Mouse (Mus musculus): ENCODE data around the gene Arfgef3.

The Arfgef3 gene

DNA sequence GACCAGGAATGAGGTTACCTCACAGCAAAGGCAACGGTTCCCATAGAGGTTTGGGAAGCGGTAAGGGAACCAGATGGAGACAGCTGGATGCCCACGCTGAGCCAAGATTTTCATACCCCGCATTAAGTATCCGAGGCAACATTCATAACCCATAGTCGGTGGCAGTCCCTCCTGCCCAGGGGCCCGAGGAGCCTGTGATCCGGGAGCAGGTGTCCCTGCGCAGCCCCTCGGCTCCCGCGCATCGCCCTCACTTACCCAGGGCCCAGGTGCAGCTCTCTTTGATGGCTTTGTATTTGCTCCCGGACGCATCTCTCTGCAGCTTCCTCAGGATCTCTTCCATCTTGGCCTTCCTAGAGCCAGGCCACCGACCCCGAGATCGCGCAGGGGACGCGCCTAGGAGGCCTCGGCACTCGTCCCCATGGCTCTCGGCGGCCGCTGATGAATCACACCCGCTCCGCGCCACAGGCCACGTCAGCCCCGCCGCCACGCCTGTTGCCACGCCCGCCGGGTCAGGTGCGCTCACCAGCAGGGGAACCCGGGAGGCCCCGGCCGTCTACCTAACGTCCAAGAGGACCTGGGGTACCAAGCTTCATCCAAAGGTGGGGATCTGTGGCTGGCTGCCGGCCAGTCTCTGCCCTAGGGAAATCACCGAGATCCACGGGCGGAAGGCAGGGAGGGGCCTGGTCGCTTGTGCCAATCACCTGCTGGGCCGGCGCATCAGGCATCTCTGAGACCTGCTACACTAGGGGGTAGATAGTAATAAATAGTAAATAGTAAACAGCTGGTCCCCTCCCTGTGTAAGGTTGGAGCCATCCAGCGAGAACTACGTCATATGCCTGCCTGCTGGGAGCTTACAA is at the start of gene Arfgef3:
TSS of gene Arfgef3 (minus strand) at position 664 of the 857 bp plus-strand sequence.
- DNase-seq (ENCODE audit: low spot score), result no peak

DNA sequence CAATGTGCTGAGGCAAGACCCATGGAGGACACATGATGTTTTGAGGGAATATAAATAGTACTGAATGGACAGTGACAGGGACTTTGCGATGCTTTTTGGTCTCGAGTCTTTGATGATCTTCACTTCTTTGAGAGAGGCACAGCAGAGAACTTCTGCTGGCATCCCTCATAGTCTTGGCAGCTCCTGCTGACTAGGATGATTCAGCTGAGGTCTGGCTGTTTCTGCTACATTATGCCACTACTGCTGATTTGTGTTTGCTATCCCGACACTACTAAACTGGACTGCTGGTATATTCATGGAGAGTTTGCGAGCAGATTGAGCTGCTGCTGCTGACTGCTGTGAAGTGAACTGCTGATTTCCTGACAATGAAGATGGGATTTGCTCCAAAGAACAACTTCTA is 46.3 kb upstream of the Arfgef3 start:
- no peak for DNase-seq (ENCODE audit: low spot score)

DNA sequence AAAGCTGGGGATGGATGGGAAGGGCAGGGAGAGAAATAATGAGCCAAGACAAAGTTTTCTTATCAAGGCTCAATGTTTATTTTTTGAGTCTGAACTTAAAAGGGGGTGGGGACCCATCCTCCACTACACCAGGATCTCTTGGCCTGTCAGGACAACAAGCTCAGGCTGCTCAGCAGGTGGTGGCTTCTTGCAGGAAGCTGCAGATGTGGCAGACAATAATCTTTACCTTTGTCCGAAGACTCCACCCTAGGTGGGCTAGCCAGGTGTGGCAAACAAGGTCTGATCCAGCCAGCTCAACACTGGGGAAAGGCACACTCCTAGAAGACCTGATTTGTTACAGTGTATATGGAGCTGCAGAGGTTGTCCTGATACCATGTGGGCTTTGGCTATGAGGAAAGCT is 44.9 kb upstream of the Arfgef3 start:
- DNase-seq (ENCODE audit: low spot score), result no peak

DNA sequence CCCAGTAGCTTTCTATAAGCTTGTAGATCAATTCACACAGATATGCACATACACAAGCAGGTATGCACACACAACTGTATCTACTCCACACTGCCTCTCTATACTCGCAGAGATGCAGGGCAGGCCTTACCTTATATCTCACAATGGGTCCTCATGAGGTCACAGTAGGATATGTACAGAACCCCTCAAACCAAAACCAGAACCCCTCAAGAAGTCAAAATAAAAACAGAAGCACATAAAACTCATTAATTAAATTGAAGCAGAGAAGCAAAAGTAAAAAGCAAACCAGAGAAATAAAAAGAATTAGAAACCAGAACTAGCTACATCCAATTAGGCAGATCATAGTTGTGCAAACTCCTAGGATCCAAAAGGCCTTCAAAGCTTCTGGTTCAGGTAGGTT is 42.9 kb upstream of the Arfgef3 start, which contains the start of gene Gm4922:
TSS of gene Gm4922 (minus strand) at position 101 of the 400 bp plus-strand sequence.
- DNase-seq (ENCODE audit: low spot score), result no peak

DNA sequence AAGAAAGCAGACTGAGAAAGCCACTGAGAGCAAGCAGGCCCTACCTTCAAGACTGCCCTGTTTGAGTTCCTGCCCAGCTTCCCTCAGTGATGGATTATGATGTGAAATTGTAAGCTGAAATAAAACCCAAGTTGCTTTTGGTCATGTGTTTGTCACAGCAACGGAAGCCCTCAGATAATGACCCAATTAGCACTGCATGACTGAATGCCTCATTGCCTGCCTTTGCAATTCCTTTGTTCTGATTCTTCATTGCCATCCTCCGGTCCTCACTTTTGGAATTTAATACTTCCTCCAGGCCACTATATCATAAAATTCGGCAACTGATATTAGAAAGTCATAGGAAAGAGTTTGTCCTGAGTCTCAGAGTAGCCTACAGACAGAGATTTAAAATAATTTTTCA is 33.8 kb upstream of the Arfgef3 start:
- DNase-seq (ENCODE audit: low spot score), result no peak

DNA sequence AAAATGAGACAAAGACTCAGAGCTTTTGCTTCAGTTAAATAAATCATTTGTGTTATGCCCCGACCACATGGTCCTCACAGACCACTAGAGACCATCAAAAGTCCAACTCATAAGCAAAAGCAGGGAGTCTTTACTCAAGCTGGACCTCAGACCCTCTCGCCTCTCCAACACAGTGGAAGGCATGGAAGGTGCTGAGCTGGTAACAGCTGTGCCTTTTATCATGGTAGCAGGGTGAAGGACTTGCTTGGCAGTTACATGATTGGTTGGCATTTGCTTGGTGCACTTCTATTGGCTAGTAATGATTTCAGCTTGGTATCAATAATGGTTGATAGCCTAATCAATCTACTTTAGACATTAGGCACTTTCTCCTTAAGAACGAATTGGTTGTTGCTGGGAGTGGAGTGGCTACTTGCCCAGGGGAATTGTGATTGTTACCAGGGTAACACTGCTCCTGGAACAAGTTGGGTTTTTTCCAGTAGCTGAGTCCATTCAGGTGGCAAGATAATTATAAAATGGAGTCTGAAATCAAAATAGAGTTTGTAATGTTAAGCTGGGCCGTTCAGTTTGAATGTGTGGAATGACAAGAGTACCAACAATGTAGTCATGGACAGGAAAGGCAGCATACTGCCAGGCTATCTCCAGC is 28.9 kb upstream of the Arfgef3 start:
- no peak for DNase-seq (ENCODE audit: low spot score)

DNA sequence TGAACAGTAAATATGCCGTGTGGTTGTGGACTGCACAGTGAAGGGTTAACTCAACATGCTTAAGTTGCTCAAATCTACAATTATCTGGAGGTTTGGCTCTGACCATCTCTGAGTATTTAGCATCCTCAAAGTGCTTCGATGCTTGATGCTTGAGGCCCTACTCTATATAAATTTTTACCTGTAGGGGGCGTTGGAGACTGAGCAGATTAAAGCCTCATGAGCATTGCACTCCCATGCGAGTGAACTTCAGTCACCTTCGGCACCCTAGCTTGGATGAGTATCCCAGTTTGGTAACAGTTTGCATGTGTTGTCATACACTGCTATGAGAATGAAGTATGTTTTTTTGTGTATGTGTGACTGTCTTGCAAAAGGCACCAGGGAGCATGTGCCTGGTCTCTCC is 26.2 kb upstream of the Arfgef3 start:
- DNase-seq (ENCODE audit: low spot score), result no peak

DNA sequence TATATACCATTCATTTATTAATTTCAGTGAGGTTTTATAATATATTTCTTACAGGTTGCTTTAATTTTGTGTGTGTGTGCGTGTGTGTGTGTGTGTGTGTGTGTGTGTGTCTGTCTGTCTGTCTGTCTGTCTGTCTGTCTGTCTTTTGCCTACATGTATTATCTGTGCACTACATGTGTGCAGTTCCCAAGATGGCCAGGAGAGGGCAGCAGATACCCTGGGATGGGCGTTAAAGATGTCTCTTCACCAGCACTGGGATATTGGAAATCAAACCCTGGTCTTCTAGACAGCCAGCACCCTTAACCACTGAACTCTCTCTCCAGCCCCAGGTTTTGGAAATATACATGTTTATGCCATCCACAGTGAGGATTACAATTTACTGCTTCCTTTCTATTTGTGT is 16.5 kb upstream of the Arfgef3 start:
- no peak for DNase-seq (ENCODE audit: low spot score)

DNA sequence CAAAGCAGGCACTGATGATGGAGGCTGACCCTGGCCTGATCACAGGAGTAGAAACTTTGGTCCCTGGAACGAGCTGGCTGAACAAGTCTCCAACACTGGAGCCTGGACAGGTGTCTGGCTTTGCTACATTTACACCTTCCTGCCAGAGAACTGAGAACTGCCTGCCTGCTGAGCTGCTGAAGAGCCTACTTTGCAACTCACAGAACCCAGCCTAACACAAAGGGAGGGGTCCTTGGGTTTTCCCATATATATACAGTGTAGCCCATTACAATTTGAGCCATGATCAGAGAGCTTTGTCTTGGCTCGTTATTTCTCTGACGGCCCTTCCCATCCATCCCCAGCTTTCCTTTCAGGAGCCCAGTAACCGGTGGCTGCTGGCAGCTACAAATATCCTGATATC is 6.3 kb upstream of the Arfgef3 start:
- DNase-seq (ENCODE audit: low spot score), result no peak

DNA sequence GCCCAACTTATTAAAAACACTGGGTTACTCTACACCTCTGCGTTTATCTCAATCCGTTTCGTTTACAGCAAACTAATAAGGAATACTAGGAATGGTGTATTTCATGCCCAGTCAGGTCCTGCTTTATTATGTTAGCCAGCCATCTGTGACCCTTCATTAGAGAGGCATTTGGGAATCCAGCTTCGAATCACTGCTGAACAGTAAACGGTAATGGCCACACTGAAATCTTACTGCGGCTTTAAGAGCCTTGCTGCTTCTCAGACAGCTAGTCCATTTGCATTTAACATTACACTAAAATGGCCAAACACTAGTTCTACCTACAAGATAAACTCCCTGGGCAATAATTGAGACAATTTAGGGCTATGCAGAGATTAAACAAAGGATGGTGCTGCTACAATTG is 1.7 kb downstream of the Arfgef3 start:
- no peak for DNase-seq (ENCODE audit: low spot score)

DNA sequence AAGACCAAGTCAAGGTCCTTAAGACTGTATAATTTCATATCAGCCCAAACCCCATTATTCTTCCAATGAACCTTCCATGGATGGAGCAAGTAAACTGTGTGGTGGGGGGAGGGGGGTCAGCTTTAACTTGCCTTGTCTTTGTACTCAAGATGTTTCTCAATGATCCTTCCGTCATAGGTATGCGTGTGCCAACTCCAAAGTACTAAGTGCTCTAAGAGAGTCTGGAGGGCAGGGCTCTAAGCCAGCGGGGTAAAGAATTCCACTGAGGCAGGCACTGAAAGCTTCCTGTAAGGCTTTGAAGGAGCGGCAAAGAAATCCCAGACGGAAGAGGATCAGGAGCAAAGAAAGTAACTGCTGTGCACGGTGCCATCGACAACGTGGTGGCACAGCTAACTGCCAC is 2.7 kb downstream of the Arfgef3 start:
- no peak for DNase-seq (ENCODE audit: low spot score)

DNA sequence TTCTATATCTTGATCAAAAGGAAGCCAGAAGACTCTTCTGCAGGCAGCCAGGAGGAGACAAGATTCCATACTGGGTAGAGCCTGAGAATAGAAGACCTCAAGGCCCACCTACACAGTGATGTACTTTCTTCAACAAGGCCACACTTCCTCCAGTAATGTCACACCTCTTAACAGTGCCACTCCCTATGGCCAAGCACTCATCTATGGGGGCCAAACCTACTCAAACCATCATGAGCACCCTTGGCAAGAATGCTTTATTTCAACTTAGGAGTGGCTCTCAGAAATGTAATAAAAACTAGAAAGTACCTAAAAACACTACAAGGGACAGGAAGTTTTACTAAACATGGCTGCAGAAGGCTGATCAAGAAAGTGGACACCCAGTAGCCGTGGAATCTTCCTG is 15.2 kb downstream of the Arfgef3 start:
- DNase-seq (ENCODE audit: low spot score), result no peak

DNA sequence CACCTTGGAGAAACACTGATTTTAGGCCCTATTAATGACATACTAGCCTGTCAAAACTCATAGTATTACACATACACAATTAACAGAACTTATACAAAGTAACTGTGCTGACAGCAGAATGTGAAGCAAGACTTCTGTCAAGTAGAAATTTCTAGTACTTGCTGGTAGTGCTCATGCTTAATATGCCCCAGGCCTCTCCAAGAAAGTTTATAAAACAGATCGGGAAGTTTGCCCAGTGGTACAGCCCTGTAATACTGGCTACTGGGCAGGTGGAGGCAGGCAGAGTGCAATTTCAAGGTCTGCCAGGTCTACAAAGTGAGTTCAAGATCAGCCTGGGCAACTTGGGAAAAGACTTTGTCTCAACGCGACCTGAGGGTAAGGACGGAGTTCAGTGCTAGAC is 32.3 kb downstream of the Arfgef3 start:
- no peak for DNase-seq (ENCODE audit: low spot score)

DNA sequence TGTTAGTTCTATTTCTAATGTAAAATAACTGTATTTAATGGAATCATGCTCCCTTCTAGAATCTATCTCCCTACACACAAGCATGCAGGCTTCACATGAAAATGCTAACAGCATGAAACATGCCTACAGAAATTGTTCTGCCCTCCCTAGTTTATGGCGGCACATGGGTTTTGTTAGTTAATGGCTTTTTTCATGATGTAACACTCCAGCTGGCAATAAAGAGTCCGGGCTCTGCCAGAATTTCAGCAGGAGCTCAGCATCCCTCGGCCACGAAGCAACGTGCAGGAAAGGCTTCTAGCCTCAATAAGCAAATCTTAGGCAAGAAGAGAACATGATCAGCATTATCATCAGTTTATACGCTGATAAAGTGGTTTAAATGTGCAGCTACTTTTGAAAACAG is 32.8 kb downstream of the Arfgef3 start:
- DNase-seq (ENCODE audit: low spot score), result no peak

DNA sequence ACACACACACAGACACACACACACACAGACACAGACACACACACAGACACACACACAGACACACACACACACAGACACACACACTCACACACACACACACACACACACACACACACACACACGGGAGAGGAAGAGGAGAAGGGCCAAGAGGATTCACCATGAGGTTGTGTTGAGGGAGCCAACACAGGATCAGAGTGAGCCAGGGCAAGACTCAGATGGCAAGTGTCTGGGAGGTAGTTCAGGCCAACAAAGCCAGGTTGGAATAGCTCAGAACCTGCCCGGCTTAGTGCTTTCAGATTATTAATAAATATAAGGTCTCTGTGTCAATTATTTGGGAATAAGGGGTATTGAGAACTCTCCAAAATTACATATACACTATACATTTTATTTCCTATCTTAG is 33.9 kb downstream of the Arfgef3 start:
- no peak for DNase-seq (ENCODE audit: low spot score)

DNA sequence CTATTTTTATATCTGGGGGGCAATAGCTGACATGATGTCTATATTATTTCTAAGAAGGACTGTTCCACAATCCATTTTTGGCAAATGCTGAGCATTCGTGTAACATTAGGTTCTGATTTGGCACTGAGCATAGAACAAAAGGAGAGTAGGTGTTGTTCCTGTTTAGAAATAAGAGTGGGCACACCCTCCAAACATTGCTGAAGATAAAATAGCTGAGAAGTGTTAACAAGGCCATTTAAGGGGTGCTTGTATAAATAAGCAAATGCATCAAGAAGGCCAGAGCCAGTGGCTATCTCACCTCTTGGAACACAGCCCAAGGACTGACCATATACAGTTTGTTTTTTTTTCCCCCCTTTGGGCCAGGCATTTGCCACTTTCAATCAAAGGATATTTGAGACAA is 35.1 kb downstream of the Arfgef3 start:
- no peak for DNase-seq (ENCODE audit: low spot score)

DNA sequence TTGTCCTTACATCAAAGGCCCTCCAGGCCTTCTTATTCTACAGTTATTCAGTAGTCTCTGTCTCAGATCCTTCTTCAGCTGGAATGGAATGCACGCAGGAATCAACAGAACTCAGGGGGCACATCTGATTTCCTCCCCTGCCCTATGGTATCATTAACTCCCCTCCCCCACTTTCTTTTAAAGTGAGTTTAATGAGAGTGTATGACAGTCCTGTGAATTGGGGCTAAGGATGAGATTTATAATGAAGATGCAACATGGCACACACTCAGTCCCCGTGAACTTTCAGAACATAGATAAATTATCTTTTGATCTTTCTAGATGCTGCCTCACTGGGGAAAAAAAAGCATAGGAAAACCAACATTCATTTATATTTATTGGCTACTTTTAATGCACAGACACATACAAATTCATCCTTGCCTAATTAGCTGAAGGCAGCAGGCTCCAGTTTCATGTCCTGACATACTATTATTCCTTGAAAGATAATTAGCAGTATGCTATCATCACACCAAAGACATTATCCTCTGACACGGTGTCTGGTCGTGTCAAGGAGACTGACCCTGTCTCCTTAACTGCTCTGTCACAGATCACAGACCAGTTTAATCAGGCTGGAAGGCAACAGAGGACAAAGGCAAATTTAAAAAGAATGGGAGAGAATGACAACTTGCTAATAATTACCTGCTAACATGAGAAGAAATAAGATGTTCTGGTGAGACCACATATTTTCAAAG is 39.2 kb downstream of the Arfgef3 start:
- no peak for DNase-seq (ENCODE audit: low spot score)

DNA sequence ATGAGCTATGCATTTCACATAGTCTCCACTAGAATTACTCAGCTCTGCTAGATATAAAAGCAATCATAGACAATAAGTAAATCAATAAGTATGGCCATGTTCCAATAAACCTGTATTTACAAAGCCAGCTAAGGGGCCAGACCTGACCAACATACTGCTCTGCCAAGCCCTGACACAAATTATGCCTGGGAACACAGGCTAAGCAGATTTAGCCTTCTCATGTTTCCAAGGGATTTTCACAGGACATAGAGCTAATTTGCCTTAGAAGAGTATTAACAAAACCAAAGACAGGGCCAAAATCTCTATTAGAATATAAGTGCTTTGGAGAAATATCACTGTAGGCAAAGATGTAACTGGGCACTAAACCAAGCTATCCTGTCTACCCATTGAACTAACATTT is 42.2 kb downstream of the Arfgef3 start:
- no peak for DNase-seq (ENCODE audit: low spot score)

DNA sequence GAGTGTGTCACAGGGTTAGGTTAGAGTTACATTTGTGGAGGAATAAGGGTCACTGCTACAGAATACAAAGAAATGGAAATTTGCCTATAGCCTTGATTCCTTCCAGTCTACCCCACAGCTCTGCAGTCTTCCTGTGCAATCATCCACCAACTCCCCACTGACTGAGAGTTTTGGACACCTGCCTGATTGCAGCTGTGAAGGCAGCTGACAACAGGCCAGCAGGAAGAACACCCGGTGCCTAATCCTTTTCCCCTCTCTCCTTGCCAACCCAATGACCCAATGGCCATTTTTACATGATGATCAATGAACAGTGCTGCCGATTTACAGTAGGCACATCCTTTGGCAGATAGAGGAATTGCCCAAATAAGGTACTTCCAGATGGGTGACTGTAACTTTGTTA is 43.6 kb downstream of the Arfgef3 start:
- DNase-seq (ENCODE audit: low spot score), result no peak

DNA sequence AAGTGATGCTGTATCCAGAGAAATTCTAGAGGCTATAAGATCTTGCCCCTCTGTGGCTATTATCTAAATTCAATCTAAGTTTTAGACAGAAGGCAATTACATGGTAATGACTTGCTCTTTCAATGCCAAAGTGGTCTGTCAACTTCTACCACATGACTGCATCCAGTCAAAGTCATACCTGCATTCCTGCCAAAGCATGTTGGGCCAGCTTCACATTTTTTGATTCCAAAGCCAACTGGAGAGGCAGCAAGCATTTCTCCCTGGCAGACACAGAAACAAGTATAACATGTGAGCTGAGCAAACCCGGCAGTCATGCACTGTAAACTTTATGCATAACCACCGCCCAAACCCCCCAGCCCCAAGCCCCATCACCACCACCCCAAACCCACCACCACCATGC is 44.6 kb downstream of the Arfgef3 start:
- no peak for DNase-seq (ENCODE audit: low spot score)

DNA sequence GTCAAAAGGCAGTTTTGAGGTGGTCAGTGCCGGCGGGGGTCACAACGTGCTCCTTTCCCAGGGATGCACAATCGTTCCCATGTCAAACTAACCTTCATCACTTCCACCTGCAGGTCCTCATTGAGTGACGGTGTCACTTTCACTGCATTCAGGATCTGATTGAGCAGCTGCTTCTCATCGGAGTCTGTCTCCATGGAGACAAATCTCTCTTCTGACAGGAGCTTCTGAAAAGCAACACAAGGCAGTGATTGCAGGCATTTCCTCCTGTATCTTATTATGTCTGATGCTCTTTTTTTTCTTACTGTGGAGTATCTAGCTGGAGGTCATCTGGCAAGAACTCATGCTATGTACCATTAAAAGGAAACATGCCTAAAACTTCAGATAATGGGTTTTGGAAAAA is 47.3 kb downstream of the Arfgef3 start:
- no peak for DNase-seq (ENCODE audit: low spot score)

DNA sequence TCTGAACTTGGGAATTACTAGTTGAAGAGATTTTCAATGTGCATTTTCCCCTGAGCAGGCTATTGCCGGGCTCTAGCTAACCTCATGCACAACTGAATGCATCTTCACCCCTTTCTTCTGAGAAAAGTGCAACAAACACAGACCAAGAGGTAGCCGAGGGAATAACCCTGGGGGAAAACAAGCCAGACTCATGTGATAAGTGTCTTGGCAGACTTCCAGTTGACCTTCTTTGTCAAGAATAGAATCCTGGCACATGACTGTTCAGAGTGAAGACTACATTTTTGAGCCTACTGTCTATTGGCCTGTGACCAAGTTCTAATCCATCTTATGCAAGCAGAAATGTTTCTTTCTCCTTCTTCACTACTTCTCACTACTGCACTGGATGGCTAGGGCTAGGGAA is 55.5 kb downstream of the Arfgef3 start:
- DNase-seq (ENCODE audit: low spot score), result peak; percentile 2

DNA sequence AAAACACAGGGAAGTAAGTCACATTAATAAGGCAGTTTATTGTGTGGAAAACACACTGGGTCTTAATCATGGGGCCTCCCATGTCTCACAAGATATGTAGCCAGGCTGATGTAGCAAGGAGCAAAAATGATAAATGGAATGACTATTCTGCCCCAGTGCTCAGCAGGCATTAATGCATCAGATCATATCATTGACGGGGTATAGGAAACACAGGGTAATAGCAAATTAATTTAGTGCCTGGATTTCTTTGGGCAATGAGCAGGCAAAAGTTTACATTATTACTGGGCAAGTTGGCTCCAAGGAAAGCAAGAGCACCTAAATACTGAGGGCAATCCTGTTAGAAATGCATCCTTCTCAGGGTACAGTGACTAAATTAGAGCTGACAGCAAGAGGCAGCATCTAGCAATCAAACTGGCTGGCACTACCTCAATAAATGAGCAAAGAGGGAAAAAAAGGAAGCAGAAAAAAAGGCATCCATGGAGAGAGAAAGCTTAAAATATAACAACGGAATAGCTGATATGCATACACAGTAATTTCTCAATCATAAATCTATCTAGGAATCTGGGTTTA is 62.3 kb downstream of the Arfgef3 start:
- DNase-seq (ENCODE audit: low spot score), result no peak

All from ovary, adult 18-20 months (tissue).